Mouse (Mus musculus): ENCODE results near the gene Specc1. TPM values are rescaled to one million over a fixed set of nuclear protein-coding genes. Genes with fewer than 3 reads are reported as not detected.

Specc1 gene
- polyA plus RNA-seq (2021; fragmentation: Nextera tagmentation) = 16.0 and 21.9 TPM in 2 replicates
- long read RNA-seq, experiment 1, full-length matches to known transcripts = 40 of 110 reads
- long read RNA-seq, experiment 1, partial matches to known transcripts = 22 of 110 reads
- long read RNA-seq, experiment 1, other reads (novel, unspliced or antisense) = 48 of 110 reads
- long read RNA-seq, experiment 2, partial matches to known transcripts = 4 of 28 reads
- long read RNA-seq, experiment 2, other reads (novel, unspliced or antisense) = 19 of 28 reads

DNA sequence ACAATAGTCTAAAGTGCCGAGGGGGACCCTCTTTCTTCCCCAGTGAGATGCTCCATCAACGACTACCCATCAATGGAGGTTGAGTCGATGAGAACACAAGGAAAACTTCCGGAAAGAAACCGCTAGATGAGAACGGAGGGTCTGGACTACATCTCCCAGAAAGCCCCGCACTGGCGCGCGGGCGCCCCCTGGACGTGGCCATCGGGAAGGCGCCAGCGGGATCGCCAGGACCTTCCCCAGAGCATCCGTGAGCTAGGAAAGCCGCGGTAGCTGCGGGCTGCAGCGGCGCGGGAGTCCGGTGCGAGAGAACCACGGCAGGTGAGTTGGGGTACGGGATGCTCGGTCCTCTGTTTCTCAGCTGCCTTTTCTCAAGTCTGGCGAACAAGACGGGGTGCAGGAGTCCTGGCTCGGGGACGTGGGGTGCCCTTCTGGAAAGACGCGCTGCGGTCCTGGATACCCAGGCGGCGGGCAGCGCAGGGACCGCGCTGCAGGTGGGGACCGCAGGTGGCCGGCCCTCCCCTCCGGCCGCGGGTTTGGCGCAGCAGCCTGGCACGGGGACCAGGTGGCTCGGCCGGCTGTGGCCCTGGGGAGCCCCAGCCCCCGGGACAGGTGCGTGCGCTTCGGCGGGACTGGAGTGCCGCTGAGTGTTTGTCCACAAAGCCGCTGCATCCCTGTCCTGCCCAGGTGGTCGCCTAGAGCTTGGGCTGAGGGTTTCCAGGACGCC, at the start of gene Specc1:
Specc1 (plus strand) TSS at position 192 of the 724 bp plus-strand sequence.

DNA sequence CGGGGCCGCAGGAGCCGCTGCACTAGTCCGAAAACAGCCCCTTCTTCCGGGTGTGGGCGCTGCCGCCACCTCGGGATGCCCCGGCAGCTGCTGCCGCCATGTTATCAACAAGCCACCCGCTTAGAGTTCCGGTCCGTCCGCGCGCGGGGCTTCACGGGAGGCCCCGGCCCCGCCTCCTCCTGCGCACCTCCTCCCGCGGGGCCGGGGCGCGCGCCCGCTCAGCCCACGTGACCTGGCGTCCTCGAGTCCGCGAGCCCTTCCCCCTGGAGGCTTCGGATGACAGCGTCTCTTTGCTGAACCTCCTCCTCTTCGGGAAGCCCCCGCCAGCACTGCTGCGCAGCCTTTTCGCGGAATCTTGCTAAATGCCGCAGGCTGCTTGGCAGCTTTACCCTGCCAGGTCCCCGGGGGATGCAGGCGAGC, 26.5 kb upstream of the Specc1 start, which contains the start of gene Akap10:
Akap10 (minus strand) TSS at position 155 of the 420 bp plus-strand sequence.

DNA sequence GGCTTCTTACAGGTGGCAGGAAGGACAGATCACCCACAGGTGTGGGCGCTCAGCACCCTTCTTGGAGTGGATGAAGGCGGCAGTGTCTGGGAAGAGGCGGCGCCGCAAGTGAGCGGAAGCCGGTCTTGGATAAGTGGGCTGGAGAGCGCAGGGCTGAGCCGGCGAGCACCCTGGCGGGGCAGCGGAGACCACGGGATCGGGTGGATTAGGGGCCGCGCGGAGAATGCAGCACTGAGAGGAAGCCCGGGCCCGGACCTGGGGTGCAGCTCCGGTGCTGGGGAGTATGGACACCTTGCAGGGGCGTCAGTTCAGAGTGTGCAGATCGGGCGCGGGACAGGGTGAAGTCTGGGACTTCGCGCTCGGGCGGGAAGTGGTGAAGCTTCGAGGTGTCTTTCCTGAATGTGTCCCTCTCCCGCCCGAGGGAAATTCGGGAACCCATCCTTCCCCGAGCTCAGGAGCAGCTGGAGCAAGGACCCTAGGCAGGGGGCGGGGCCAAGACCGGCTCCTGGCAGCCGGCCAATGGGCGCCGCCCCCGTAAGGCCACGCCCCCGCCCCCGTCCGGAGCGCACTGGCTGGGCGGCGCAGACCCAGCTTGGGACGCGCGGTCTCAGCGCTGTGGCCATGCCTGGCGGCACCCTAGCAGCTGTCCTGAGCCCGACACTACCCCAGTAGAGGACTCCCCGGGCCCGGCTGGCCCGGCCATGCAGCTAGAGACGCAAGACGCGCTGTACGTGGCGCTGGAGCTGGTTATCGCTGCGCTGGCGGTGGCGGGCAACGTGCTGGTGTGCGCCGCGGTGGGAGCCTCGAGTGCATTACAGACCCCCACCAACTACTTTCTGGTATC, 292.1 kb downstream of the Specc1 start, which contains the start of gene Adora2b:
Adora2b (plus strand) TSS at position 584 of the 844 bp plus-strand sequence.

Other genes starting within 250 kb of the Specc1 start
- gene Slc5a10, start 235.9 kb upstream of the Specc1 start, polyA plus RNA-seq (2021; fragmentation: Nextera tagmentation) = 0.17 TPM in 1 of 2 replicates, not detected in the other
- gene Prpsap2, start 194.7 kb upstream of the Specc1 start, polyA plus RNA-seq (2021; fragmentation: Nextera tagmentation) = 20.2 and 26.2 TPM in 2 replicates
- 7.0 and 17.2 TPM in 2 replicates for gene Ulk2, start 101.7 kb upstream of the Specc1 start, polyA plus RNA-seq (2021; fragmentation: Nextera tagmentation)
- 3.2 and 5.4 TPM in 2 replicates for gene Akap10, start 26.5 kb upstream of the Specc1 start, polyA plus RNA-seq (2021; fragmentation: Nextera tagmentation)